Mouse (Mus musculus) midbrain, embryonic 12.5 days (tissue): ENCODE data around the gene Spag6. TPM values are rescaled to one million over a fixed set of nuclear protein-coding genes. Genes with fewer than 3 reads are reported as not detected.
A peak's percentile ranks its signal among the peaks of the same experiment; 100 is the strongest.

Experiments
- ATAC-seq: fragments of 200-750 bp; cut with Nextera tagmentation; 2 replicates; pipeline ENCODE4 v1.8.0; 2017; ENCODE audit warnings: low read depth, moderate TSS enrichment, moderate library complexity; ENCODE audit not compliant: low FRiP score
- H3K27ac ChIP-seq: fragments of 300-500 bp; sonication (generic); replicated peaks from 2 replicates; pipeline ENCODE4 v1.5.1; 2016; ENCODE audit warnings: mild to moderate bottlenecking
- H3K27me3 ChIP-seq: fragments of 300-500 bp; sonication (generic); 2 replicates; pipeline ENCODE4 v1.6.1; 2016; ENCODE audit warnings: mild to moderate bottlenecking
- H3K36me3 ChIP-seq: fragments of 300-500 bp; sonication (generic); 2 replicates; pipeline ENCODE4 v1.6.1; 2016
- H3K4me1 ChIP-seq: fragments of 300-500 bp; sonication (generic); 2 replicates; pipeline ENCODE4 v1.6.1; 2016
- H3K4me2 ChIP-seq: fragments of 300-500 bp; sonication (generic); replicated peaks from 2 replicates; pipeline ENCODE4 v1.6.1; 2016; ENCODE audit warnings: mild to moderate bottlenecking, moderate library complexity
- H3K4me3 ChIP-seq: fragments of 300-500 bp; sonication (generic); 2 replicates; pipeline ENCODE4 v1.5.1; 2016; ENCODE audit warnings: mild to moderate bottlenecking
- H3K9ac ChIP-seq: fragments of 300-500 bp; sonication (generic); replicated peaks from 2 replicates; pipeline ENCODE4 v1.6.1; 2016; ENCODE audit warnings: mild to moderate bottlenecking, moderate library complexity
- H3K9me3 ChIP-seq: fragments of 300-500 bp; sonication (generic); 2 replicates; pipeline ENCODE4 v1.6.1; 2016; ENCODE audit warnings: mild to moderate bottlenecking
- WGBS: fragments of 180-500 bp; shearing (Covaris S2); methylation state at CpG from one replicate; pipeline ENCODE4 v1.1.7; 2016; 5-methylcytosine and 5-hydroxymethylcytosine counted together
- polyA plus RNA-seq: library from polyadenylated mRNA; unstranded; fragments of >200 nt; fragmentation: Nextera tagmentation; extraction: Ambion mirVana; gene quantifications from 2 replicates; pipeline ENCODE4 v1.2.1, GENCODE M21; 2016

Gene Spag6
- polyA plus RNA-seq, 1 experiment from 2014 or later: 0.32 TPM

GRCm38 (mm10) chr2:18689064-18689921 is 4.5 kb upstream of the Spag6 start:
- Histone ChIP-seq H3K9me3 (no peaks in the 10 kb centered on the region), H3K4me1 (peaks cover 23% of the 10 kb centered on the region), H3K27me3 (peaks cover 59% of the 10 kb centered on the region), H3K27ac (no peak overlapping the region), H3K36me3 (peaks cover 3% of the 10 kb centered on the region), H3K4me3 (peak overlapping the region; percentile 53), H3K4me2 (peak overlapping the region; percentile 87), H3K9ac (peak overlapping the region; percentile 59; the same call in 1 of the 2 replicates)
- peak; percentile 13 for ATAC-seq
- under 1% methylated on average over 48 of the region's 51 CpGs for WGBS

GRCm38 (mm10) chr2:18690055-18690691 is 3.7 kb upstream of the Spag6 start:
- Histone ChIP-seq H3K4me1 (peaks cover 30% of the 10 kb centered on the region), H3K36me3 (no peaks in the 10 kb centered on the region), H3K9me3 (no peaks in the 10 kb centered on the region), H3K27me3 (peaks cover 67% of the 10 kb centered on the region), H3K4me3 (peak overlapping the region; percentile 53), H3K27ac (no peak overlapping the region), H3K4me2 (peak overlapping the region; percentile 87), H3K9ac (peak overlapping the region; percentile 59)
- peak; percentile 76 for ATAC-seq
- under 1% methylated on average over 55 of the region's 58 CpGs for WGBS

GRCm38 (mm10) chr2:18690756-18691155 is 3.1 kb upstream of the Spag6 start:
- H3K27me3 ChIP-seq: peaks cover 72% of the 10 kb centered on the region
- H3K9me3 ChIP-seq: no peaks in the 10 kb centered on the region
- no peak overlapping the region for H3K9ac ChIP-seq
- 1% methylated on average over 9 of the region's 9 CpGs for WGBS
- no peak overlapping the region for H3K27ac ChIP-seq
- peak overlapping the region; percentile 53 for H3K4me3 ChIP-seq
- H3K4me1 ChIP-seq: peaks cover 30% of the 10 kb centered on the region
- no peaks in the 10 kb centered on the region for H3K36me3 ChIP-seq
- no peak for ATAC-seq
- peak overlapping the region; percentile 87 for H3K4me2 ChIP-seq

GRCm38 (mm10) chr2:18692031-18692430 is 1.8 kb upstream of the Spag6 start:
- Histone ChIP-seq H3K9ac (no peak overlapping the region), H3K27ac (no peak overlapping the region), H3K4me3 (no peak overlapping the region), H3K36me3 (no peaks in the 10 kb centered on the region), H3K4me2 (no peak overlapping the region), H3K4me1 (peaks cover 30% of the 10 kb centered on the region), H3K9me3 (no peaks in the 10 kb centered on the region), H3K27me3 (peaks cover 70% of the 10 kb centered on the region)
- no peak for ATAC-seq

GRCm38 (mm10) chr2:18692548-18692947 is 1.3 kb upstream of the Spag6 start:
- peaks cover 65% of the 10 kb centered on the region for H3K27me3 ChIP-seq
- H3K9me3 ChIP-seq: no peaks in the 10 kb centered on the region
- no peak for ATAC-seq

GRCm38 (mm10) chr2:18693491-18693870 is 351 bp upstream of the Spag6 start:
- Histone ChIP-seq H3K4me1 (peaks cover 32% of the 10 kb centered on the region), H3K9ac (no peak overlapping the region), H3K4me3 (peak overlapping the region; percentile 62), H3K27ac (no peak overlapping the region), H3K27me3 (peaks cover 65% of the 10 kb centered on the region), H3K9me3 (no peaks in the 10 kb centered on the region), H3K36me3 (no peaks in the 10 kb centered on the region), H3K4me2 (peak overlapping the region; percentile 91)
- no peak for ATAC-seq
- under 1% methylated on average over 5 of the region's 5 CpGs for WGBS

More at GRCm38 (mm10) chr2:18692548-18692947, 1.3 kb upstream of the Spag6 start:
- Histone ChIP-seq H3K9ac (no peak overlapping the region), H3K27ac (no peak overlapping the region), H3K4me1 (peaks cover 30% of the 10 kb centered on the region), H3K36me3 (no peaks in the 10 kb centered on the region), H3K4me3 (no peak overlapping the region), H3K4me2 (no peak overlapping the region)
- 6% methylated on average over 1 of the region's 1 CpGs for WGBS

GRCm38 (mm10) chr2:18694611-18694950 is 749 bp downstream of the Spag6 start:
- under 1% methylated on average over 20 of the region's 20 CpGs for whole genome bisulfite sequencing
- ATAC-seq: peak; percentile 19
- Histone ChIP-seq H3K4me2 (peak overlapping the region; percentile 91), H3K4me3 (peak overlapping the region; percentile 62), H3K4me1 (peaks cover 30% of the 10 kb centered on the region), H3K27me3 (peaks cover 65% of the 10 kb centered on the region), H3K36me3 (no peaks in the 10 kb centered on the region), H3K9ac (peak overlapping the region; percentile 81), H3K27ac (peak overlapping the region; percentile 76; the same call in 1 of the 2 replicates), H3K9me3 (no peaks in the 10 kb centered on the region)

GRCm38 (mm10) chr2:18695163-18695562 is 1.3 kb downstream of the Spag6 start:
- Histone ChIP-seq H3K27me3 (peaks cover 65% of the 10 kb centered on the region), H3K4me3 (peak overlapping the region; percentile 62; the same call in 1 of the 2 replicates), H3K36me3 (no peaks in the 10 kb centered on the region), H3K9ac (no peak overlapping the region), H3K4me2 (peak overlapping the region; percentile 91; the same call in 1 of the 2 replicates), H3K4me1 (peaks cover 24% of the 10 kb centered on the region), H3K27ac (no peak overlapping the region), H3K9me3 (no peaks in the 10 kb centered on the region)
- 2% methylated on average over 8 of the region's 8 CpGs for WGBS
- no peak for ATAC-seq

GRCm38 (mm10) chr2:18695629-18696150 is 1.9 kb downstream of the Spag6 start:
- Histone ChIP-seq H3K9ac (no peak overlapping the region), H3K4me2 (no peak overlapping the region), H3K4me1 (peaks cover 20% of the 10 kb centered on the region; the same call in 1 of the 2 replicates), H3K36me3 (no peaks in the 10 kb centered on the region), H3K27me3 (peaks cover 63% of the 10 kb centered on the region), H3K27ac (no peak overlapping the region), H3K9me3 (no peaks in the 10 kb centered on the region), H3K4me3 (no peak overlapping the region)
- ATAC-seq: no peak
- WGBS: 4% methylated on average over 7 of the region's 7 CpGs

GRCm38 (mm10) chr2:18697591-18698244 is 3.9 kb downstream of the Spag6 start:
- Histone ChIP-seq H3K4me2 (no peak overlapping the region), H3K27me3 (peaks cover 61% of the 10 kb centered on the region), H3K4me3 (no peak overlapping the region), H3K9ac (no peak overlapping the region), H3K4me1 (peaks cover 20% of the 10 kb centered on the region; the same call in 1 of the 2 replicates), H3K27ac (no peak overlapping the region), H3K36me3 (no peaks in the 10 kb centered on the region), H3K9me3 (no peaks in the 10 kb centered on the region)
- WGBS: 3% methylated on average over 4 of the region's 4 CpGs
- no peak for ATAC-seq

- no peak; the same call in 1 of the 2 replicates for ATAC-seq
- under 1% methylated on average over 56 of the region's 56 CpGs for WGBS
- peaks cover 58% of the 10 kb centered on the region for H3K27me3 ChIP-seq
- no peak overlapping the region for H3K27ac ChIP-seq
- no peaks in the 10 kb centered on the region for H3K9me3 ChIP-seq
- peaks cover 20% of the 10 kb centered on the region; the same call in 1 of the 2 replicates for H3K4me1 ChIP-seq
- no peaks in the 10 kb centered on the region for H3K36me3 ChIP-seq
- H3K9ac ChIP-seq: no peak overlapping the region
- peak overlapping the region; percentile 19 for H3K4me2 ChIP-seq
- 0 out of 2 replicates have a peak overlapping the region, but pooled peaks have one; percentile 21 for H3K4me3 ChIP-seq
These were observed 5.0 kb downstream of the Spag6 start for GRCm38 (mm10) chr2:18698663-18699385.
